Mouse (Mus musculus) bone marrow, adult 2 months (tissue): ENCODE data around the gene Adck1. TPM values are rescaled to one million over a fixed set of nuclear protein-coding genes. Genes with fewer than 3 reads are reported as not detected.

Experiments used
- H3K27ac ChIP-seq: fragments of 200-500 bp; 2 replicates; pipeline ENCODE4 v1.5.1; 2012; ENCODE audit warnings: low read depth, mild to moderate bottlenecking, control low read depth, inconsistent platforms, low read length; ENCODE audit not compliant: control insufficient read depth, poor library complexity, insufficient read depth
- H3K4me1 ChIP-seq: fragments of 200-500 bp; 2 replicates; pipeline ENCODE4 v1.6.1; 2011; ENCODE audit warnings: low read length; ENCODE audit not compliant: control insufficient read depth, insufficient read depth
- H3K4me3 ChIP-seq: fragments of 200-500 bp; replicated peaks from 2 replicates; pipeline ENCODE3; 2011; ENCODE audit warnings: mild to moderate bottlenecking, low read depth, low read length, control low read depth; ENCODE audit not compliant: control insufficient read depth
- CTCF ChIP-seq: fragments of 200-500 bp; IDR thresholded peaks from 2 replicates; pipeline ENCODE4 v1.5.1; 2011; ENCODE audit warnings: low read length, control low read depth; ENCODE audit not compliant: control insufficient read depth, insufficient read depth
- POLR2A ChIP-seq: fragments of 200-500 bp; IDR thresholded peaks from 2 replicates; pipeline ENCODE4 v1.6.1; 2011; ENCODE audit warnings: low read depth, mild to moderate bottlenecking, control low read depth, low read length, borderline replicate concordance; ENCODE audit not compliant: control insufficient read depth
- WGBS: fragments of 180-500 bp; shearing (Covaris S2); methylation state at CpG from one replicate; pipeline ENCODE4 v1.1.7; 2018; 5-methylcytosine and 5-hydroxymethylcytosine counted together
- polyA plus RNA-seq: library from polyadenylated mRNA; stranded (reverse); fragments of >200 nt; gene quantifications from 2 replicates; pipeline ENCODE4 v1.2.4, GENCODE M21; 2011; ENCODE audit warnings: low replicate concordance; ENCODE audit not compliant: missing spikeins, insufficient read depth, insufficient read length

Gene Adck1
- polyA plus RNA-seq, 1 experiment: 5.9 TPM

DNA sequence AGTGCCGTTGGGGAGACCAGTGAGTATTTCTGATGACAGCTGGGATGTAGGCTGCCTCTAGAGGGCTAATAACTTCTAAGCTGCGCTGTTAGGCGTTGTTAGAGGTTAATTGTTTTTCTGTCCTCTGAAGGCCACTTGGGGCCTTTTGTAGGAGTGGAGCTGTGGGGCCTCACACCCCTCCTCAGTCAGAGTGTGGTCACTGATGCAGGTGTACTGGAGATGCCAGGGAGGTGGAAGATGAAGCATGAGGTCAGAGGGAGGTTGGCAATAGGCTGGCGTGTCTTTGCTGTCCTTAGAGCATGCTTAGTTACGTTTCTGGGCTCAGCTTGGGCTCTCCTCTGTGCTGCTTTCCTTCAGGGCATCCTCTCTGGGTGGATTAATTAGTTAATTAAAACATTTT lies 11.7 kb downstream of the Adck1 start:
- no peak overlapping the region for H3K4me3 ChIP-seq
- H3K27ac ChIP-seq: no peak overlapping the region
- H3K4me1 ChIP-seq: no peaks in the 10 kb centered on the region; the same call in none of the 2 replicates
- 90% methylated on average over 5 of the region's 5 CpGs for WGBS
- TF ChIP-seq POLR2A: no peak
- no peak for TF ChIP-seq CTCF

DNA sequence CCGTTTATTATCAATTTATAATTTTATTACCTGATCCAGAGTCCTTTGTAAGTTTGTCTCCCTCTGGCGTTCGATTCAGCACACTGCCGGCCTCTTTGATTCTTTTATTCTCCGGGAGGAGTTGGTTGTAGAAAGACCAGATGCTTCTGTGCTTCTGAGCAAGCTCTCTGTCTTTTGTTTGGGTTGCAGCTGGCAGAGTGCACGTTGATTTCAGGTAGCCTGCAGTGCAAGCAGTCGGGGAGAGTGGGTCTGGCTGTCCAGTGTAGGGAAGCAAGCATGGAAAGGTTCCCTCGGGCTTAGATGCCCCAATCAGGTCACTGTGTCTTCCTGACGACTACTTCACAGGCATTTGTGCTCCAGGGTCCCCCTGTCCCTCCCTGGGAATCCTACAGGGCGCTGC lies 16.5 kb downstream of the Adck1 start:
- Histone ChIP-seq H3K4me1 (no peaks in the 10 kb centered on the region), H3K27ac (no peak overlapping the region), H3K4me3 (no peak overlapping the region)
- TF ChIP-seq POLR2A (no peak), CTCF (no peak)
- WGBS: 61% methylated on average over 10 of the region's 10 CpGs

DNA sequence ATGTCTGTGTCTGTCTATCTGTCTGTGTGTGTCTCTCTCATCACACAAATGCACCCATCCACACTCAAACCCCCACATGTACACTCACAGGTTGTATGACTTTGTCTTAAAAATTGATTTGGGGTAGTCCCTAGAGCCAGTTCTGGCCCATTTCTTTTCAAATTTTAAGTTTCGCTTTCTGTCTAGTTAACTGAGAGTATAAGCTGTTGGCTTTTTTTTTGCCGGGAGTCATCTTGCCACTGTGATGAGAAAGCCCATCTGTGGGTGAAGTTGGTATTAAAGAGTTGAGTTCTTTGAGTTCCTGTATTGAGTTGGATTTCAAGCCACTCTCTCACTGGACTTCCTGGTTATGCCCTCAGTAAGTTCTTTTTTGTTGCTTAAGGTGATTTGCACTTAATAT lies 17.9 kb downstream of the Adck1 start:
- no peak overlapping the region for H3K27ac ChIP-seq
- H3K4me3 ChIP-seq: no peak overlapping the region
- TF ChIP-seq POLR2A (no peak), CTCF (no peak)
- no peaks in the 10 kb centered on the region for H3K4me1 ChIP-seq
- WGBS: 90% methylated on average over 2 of the region's 2 CpGs

GRCm38 (mm10) chr12:88388832-88389231 lies 28.5 kb downstream of the Adck1 start:
- TF ChIP-seq POLR2A (no peak), CTCF (no peak)
- WGBS: 82% methylated on average over 6 of the region's 6 CpGs
- Histone ChIP-seq H3K27ac (no peak overlapping the region), H3K4me3 (no peak overlapping the region), H3K4me1 (no peaks in the 10 kb centered on the region)

- TF ChIP-seq CTCF (no peak), POLR2A (no peak)
- Histone ChIP-seq H3K4me3 (no peak overlapping the region), H3K4me1 (no peaks in the 10 kb centered on the region), H3K27ac (no peak overlapping the region)
- 64% methylated on average over 1 of the region's 1 CpGs for WGBS
Measured at GRCm38 (mm10) chr12:88398658-88399057, 38.3 kb downstream of the Adck1 start.

DNA sequence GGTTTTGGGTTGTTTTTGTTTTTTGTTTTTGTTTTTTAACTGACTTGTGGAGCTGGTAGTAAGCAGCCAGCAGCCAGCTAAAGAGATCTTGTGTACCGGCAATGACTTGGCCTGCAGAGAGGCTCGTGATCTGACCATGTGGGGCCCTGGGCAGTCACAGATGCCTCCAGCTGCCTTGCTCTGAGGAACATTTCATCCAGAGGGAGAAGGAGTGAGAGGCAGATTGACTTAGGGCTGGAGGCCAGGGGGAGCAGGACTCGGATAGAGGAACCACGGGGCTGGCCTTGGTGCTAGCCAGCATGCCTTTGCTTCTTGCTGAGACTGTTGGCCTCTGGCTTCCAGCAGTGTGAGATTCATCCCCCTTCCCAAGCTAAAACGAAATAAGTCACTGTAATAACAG lies 43.2 kb downstream of the Adck1 start:
- Histone ChIP-seq H3K27ac (no peak overlapping the region), H3K4me3 (no peak overlapping the region), H3K4me1 (no peaks in the 10 kb centered on the region)
- no peak for TF ChIP-seq CTCF
- no peak for TF ChIP-seq POLR2A
- WGBS: 81% methylated on average over 5 of the region's 5 CpGs

DNA sequence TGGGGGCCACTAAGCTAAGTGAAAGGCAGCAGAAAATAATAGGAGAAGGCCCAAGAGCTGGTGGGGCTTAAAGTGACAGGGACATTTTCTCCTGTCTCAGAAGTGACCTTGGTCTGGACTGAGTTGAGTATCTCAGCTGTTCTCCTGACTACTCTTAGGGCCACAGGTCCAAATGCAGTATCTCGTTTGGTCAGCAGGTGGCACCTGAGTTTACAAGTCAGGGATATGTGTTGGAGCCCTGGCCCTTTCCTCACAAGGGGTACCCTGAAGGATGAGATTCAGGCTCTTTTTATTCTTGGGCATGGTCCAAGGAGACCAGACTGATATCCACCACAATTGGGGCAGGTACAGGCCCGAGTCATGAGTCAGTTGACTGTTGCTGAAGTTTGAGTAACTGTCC lies 44.8 kb downstream of the Adck1 start:
- 27% methylated on average over 2 of the region's 2 CpGs for WGBS

DNA sequence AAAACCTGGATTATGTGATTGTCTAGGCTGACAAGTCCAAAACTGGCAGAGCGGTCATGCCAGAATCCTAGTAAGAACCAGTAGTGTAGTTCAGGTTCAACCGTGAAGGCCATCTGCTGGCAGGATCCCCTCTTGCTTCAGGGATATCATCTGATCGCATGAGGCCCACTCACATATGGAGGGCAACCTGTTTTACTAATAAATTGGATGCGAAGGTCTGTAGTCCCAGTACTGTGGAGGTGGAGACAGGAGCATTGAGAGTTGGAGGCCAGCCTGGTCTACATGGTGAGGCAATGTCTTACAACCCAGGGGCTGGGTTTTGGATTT lies 47.6 kb downstream of the Adck1 start:
- Histone ChIP-seq H3K4me1 (no peaks in the 10 kb centered on the region), H3K27ac (no peak overlapping the region), H3K4me3 (no peak overlapping the region)
- 80% methylated on average over 4 of the region's 4 CpGs for WGBS
- TF ChIP-seq POLR2A (no peak), CTCF (no peak)

More for the DNA sequence above, 44.8 kb downstream of the Adck1 start:
- no peak overlapping the region for H3K4me3 ChIP-seq
- no peaks in the 10 kb centered on the region for H3K4me1 ChIP-seq
- TF ChIP-seq CTCF (peak; percentile 47), POLR2A (no peak)
- no peak overlapping the region for H3K27ac ChIP-seq

DNA sequence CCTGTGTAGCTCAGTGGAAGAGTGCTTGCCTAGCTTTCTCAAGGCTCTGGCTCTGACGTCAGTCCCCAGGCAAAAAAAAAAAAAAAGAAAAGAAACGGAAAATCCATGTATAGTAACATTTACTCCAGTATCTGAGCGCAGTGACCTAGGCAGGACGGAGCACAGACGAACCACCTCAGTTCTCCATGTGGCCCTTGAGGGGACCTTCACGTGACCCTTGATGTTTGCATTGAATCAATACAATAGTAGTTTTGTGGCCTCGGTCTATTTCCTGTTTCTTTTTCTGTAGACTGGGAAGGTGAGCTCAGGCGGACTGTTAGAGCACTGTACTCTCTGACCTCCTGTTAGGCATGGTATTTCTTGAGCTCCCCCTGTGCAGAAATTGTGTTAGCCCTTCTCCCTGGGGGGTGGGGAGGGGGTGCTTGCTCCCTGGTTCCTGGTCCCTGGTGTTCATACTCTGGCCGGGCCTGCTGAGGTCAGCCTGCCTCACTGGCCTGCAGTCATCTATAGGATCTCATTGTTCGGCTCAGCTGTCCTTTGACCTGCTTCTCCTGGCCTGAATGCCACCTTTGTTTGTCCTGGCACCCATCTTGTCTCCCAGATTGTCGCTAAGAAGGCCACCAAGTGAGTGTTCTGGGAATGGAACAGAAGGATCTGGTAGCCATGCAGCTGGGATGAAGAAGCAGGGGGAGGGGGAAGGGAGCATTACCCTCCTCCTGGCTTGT lies 48.1 kb downstream of the Adck1 start:
- WGBS: 46% methylated on average over 11 of the region's 11 CpGs
- Histone ChIP-seq H3K27ac (no peak overlapping the region), H3K4me1 (no peaks in the 10 kb centered on the region), H3K4me3 (no peak overlapping the region)
- TF ChIP-seq POLR2A (no peak), CTCF (no peak)
